Mouse (Mus musculus) kidney, adult 2 months (tissue): ENCODE results near the gene Cd300c2.

Source experiments
- CTCF ChIP-seq: fragments of 200-500 bp; conservative IDR thresholded peaks from 2 replicates; pipeline ENCODE4 v1.5.1; 2011; ENCODE audit warnings: low read depth, mild to moderate bottlenecking, control low read depth, low read length, moderate library complexity, mixed read lengths; ENCODE audit not compliant: insufficient read depth, insufficient read length
- POLR2A ChIP-seq: fragments of 200-500 bp; IDR thresholded peaks from one replicate; pipeline ENCODE4 v1.6.1; 2011; ENCODE audit warnings: low read depth, low read length, control low read depth

DNA sequence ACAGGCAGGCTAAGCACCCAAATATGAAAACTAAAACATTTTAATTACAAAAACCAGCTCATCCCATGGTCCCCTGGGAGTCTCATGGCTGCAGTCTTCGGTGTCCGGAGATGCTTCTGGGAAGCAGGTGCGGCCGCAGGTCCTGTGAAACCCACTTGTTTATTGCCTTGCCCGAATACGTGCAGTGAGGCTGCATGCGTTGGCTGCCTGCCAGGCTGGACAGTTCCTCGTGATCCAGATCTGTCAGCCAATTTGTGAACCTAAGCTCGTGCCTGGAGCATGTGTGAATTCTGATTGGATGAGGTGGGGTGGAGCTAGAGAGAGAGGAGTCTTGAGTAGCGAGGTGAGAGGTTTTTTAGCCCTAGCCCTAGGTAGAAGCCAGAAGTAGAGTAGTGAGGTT is 29.0 kb downstream of the Cd300c2 start:
- TF ChIP-seq POLR2A (no peak), CTCF (no peak)
